Mouse (Mus musculus) testis, adult 2 months (tissue): ENCODE measurements around the gene Sidt2. TPM values are rescaled to one million over a fixed set of nuclear protein-coding genes. Genes with fewer than 3 reads are reported as not detected.

Source experiments
- H3K27ac ChIP-seq: fragments of 200-500 bp; 2 replicates; pipeline ENCODE4 v1.5.1; 2012; ENCODE audit warnings: low read depth, low read length; ENCODE audit not compliant: control insufficient read depth, insufficient read depth
- H3K27me3 ChIP-seq: fragments of 200-500 bp; 2 replicates; pipeline ENCODE4 v1.6.1; 2012; ENCODE audit warnings: mild to moderate bottlenecking, low read length, moderate library complexity; ENCODE audit not compliant: control insufficient read depth, insufficient read depth
- H3K36me3 ChIP-seq: fragments of 200-500 bp; 2 replicates; pipeline ENCODE4 v1.6.1; 2012; ENCODE audit warnings: mild to moderate bottlenecking, low read length; ENCODE audit not compliant: control insufficient read depth, insufficient read depth
- H3K4me1 ChIP-seq: fragments of 200-500 bp; 2 replicates; pipeline ENCODE4 v1.6.1; 2012; ENCODE audit warnings: low read length; ENCODE audit not compliant: control insufficient read depth, insufficient read depth
- H3K4me3 ChIP-seq: fragments of 200-500 bp; 2 replicates; pipeline ENCODE4 v1.5.1; 2012; ENCODE audit warnings: low read depth, mild to moderate bottlenecking, low read length, moderate library complexity, mixed read lengths; ENCODE audit not compliant: control insufficient read depth
- CTCF ChIP-seq: fragments of 200-500 bp; IDR thresholded peaks from 2 replicates; pipeline ENCODE4 v1.5.1; 2012; ENCODE audit warnings: low read depth, mild to moderate bottlenecking, inconsistent platforms, low read length, moderate library complexity; ENCODE audit not compliant: control insufficient read depth, insufficient read depth, insufficient replicate concordance
- POLR2A ChIP-seq: fragments of 200-500 bp; IDR thresholded peaks from 2 replicates; pipeline ENCODE4 v1.6.1; 2012; ENCODE audit warnings: low read depth, mild to moderate bottlenecking, inconsistent platforms, low read length, moderate library complexity; ENCODE audit not compliant: control insufficient read depth
- polyA plus RNA-seq: library from polyadenylated mRNA; depleted of rRNA; stranded (reverse); fragments of >200 nt; gene quantifications from 2 replicates; pipeline ENCODE4 v1.2.3, GENCODE M21; 2012; rRNA removed

Gene Sidt2
- polyA plus RNA-seq = 350 and 414 TPM in 2 replicates

GRCm38 (mm10) chr9:45955107-45955963 lies at the start of gene Sidt2:
Sidt2 (minus strand) TSS chr9:45955258.
- Histone ChIP-seq H3K4me1 (peaks cover 3% of the 10 kb centered on the region), H3K4me3 (peak within 1 kb of the TSS; percentile 89), H3K36me3 (peaks cover 2% of the 10 kb centered on the region; the same call in 1 of the 2 replicates), H3K27ac (peak within 1 kb of the TSS; percentile 94), H3K27me3 (no peaks in the 10 kb centered on the region)
- TF ChIP-seq CTCF (no peak), POLR2A (peak; percentile 64; the same call in 1 of the 2 replicates)

GRCm38 (mm10) chr9:46004529-46004928 lies 49.5 kb upstream of the Sidt2 start:
- H3K27ac ChIP-seq = no peak overlapping the region
- TF ChIP-seq CTCF = no peak
- no peak for TF ChIP-seq POLR2A
- no peaks in the 10 kb centered on the region for H3K36me3 ChIP-seq
- H3K27me3 ChIP-seq = no peaks in the 10 kb centered on the region
- peaks cover 2% of the 10 kb centered on the region; the same call in 1 of the 2 replicates for H3K4me1 ChIP-seq
- peak overlapping the region; percentile 20; the same call in 1 of the 2 replicates for H3K4me3 ChIP-seq

- H3K27ac ChIP-seq = no peak overlapping the region
- peaks cover 2% of the 10 kb centered on the region; the same call in 1 of the 2 replicates for H3K4me1 ChIP-seq
- H3K36me3 ChIP-seq = no peaks in the 10 kb centered on the region
- no peak overlapping the region for H3K4me3 ChIP-seq
- no peak for TF ChIP-seq POLR2A
- TF ChIP-seq CTCF = peak; percentile 55; the same call in 1 of the 2 replicates
- no peaks in the 10 kb centered on the region for H3K27me3 ChIP-seq
Measured at GRCm38 (mm10) chr9:46003729-46004128, 48.7 kb upstream of the Sidt2 start.

GRCm38 (mm10) chr9:45999009-45999408 lies 44.0 kb upstream of the Sidt2 start:
- no peaks in the 10 kb centered on the region for H3K36me3 ChIP-seq
- H3K27ac ChIP-seq = no peak overlapping the region
- TF ChIP-seq POLR2A (no peak), CTCF (no peak)
- peaks cover 3% of the 10 kb centered on the region; the same call in 1 of the 2 replicates for H3K4me1 ChIP-seq
- H3K27me3 ChIP-seq = no peaks in the 10 kb centered on the region
- H3K4me3 ChIP-seq = no peak overlapping the region

GRCm38 (mm10) chr9:45985229-45985567 lies 30.1 kb upstream of the Sidt2 start:
- Histone ChIP-seq H3K27me3 (no peaks in the 10 kb centered on the region), H3K27ac (peak overlapping the region; percentile 96), H3K36me3 (no peaks in the 10 kb centered on the region), H3K4me1 (peaks cover 4% of the 10 kb centered on the region; the same call in 1 of the 2 replicates), H3K4me3 (peak overlapping the region; percentile 87)
- TF ChIP-seq POLR2A (no peak), CTCF (no peak)

GRCm38 (mm10) chr9:45984409-45985228 lies 29.6 kb upstream of the Sidt2 start:
- no peaks in the 10 kb centered on the region for H3K27me3 ChIP-seq
- H3K27ac ChIP-seq = peak overlapping the region; percentile 96
- H3K4me3 ChIP-seq = peak overlapping the region; percentile 87
- peak; percentile 83 for TF ChIP-seq POLR2A
- no peak for TF ChIP-seq CTCF
- H3K36me3 ChIP-seq = no peaks in the 10 kb centered on the region
- peaks cover 4% of the 10 kb centered on the region; the same call in 1 of the 2 replicates for H3K4me1 ChIP-seq

GRCm38 (mm10) chr9:45983676-45984408 lies 28.8 kb upstream of the Sidt2 start:
- TF ChIP-seq CTCF = no peak
- no peak for TF ChIP-seq POLR2A
- peaks cover 4% of the 10 kb centered on the region; the same call in 1 of the 2 replicates for H3K4me1 ChIP-seq
- H3K27me3 ChIP-seq = no peaks in the 10 kb centered on the region
- H3K36me3 ChIP-seq = no peaks in the 10 kb centered on the region
- H3K27ac ChIP-seq = peak overlapping the region; percentile 96
- H3K4me3 ChIP-seq = peak overlapping the region; percentile 87
